Mouse (Mus musculus): ENCODE measurements around the gene Eif4h.
"Not testable (repeated sequence)": the region's sequence is repeated elsewhere in the genome, so short reads cannot be mapped to it uniquely, and the experiment has no call there.

The Eif4h gene

GRCm38 (mm10) chr5:134650926-134651325 lies 11.6 kb upstream of the Eif4h start:
- peak; percentile 50 for DNase-seq (ENCODE audit: low read depth, low spot score)

DNA sequence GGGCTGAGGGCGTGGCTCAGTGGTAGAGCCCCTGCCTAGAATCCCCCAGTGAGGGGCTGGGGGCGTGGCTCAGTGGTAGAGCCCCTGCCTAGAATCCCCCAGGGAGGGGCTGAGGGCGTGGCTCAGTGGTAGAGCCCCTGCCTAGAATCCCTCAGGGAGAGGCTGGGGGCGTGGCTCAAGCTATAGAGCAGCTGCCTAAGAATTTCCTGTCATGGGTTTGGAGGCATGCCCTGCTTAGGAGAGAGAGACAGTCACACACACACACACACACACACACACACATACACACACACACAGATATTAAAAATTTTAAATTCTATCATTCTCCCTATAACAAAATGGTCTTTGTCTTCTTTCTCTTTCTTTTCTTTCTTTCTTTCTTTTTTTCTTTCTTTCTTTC lies 9.7 kb upstream of the Eif4h start:
- DNase-seq (ENCODE audit: low read depth, low spot score), result not testable (repeated sequence)

DNA sequence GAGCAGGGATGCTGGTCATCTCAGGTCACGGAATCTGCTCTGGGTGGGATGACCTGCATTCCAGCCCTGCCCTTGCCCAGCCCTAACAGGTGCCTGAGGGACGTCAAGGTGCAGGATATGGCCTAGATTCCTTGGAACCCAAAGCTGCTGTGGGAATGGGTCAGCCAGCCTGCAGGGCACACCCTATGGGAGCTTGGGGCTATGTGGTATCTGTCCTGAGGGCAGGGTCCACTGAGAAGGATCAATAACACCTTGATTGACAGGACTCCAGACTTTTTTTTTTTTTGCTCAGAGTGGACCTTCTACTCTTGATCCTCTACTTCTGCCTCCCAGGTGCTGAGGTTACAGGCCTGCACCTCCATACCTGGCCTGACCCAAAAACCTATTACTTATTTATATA lies 8.1 kb upstream of the Eif4h start:
- no peak for DNase-seq (ENCODE audit: low read depth, low spot score)

GRCm38 (mm10) chr5:134646461-134646860 lies 7.2 kb upstream of the Eif4h start:
- no peak for DNase-seq (ENCODE audit: low read depth, low spot score)

GRCm38 (mm10) chr5:134644643-134645118 lies 5.4 kb upstream of the Eif4h start:
- DNase-seq (ENCODE audit: low read depth, low spot score), result no peak

DNA sequence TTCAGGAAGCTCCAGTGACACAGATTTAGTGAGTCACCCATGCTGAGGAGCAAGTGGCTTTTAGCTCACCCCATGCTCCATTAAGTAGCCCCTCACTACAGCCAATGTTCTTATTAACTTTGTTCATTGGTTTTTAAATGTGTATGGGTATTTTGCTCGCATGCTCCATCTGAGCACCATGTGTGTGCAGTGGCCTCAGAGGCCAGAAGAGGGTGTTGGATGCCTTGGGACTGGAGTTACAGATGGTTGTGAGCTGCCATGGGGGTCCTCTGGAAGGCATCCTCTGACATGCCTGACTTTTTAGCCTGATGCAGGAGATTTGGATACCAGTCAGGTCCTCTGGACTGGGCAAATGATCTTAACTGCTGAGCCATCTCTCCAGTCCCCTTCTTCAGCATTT lies 4.8 kb upstream of the Eif4h start:
- no peak for DNase-seq (ENCODE audit: low read depth, low spot score)

- no peak for DNase-seq (ENCODE audit: low read depth, low spot score)
Measured at GRCm38 (mm10) chr5:134640371-134640770, 1.1 kb upstream of the Eif4h start.

DNA sequence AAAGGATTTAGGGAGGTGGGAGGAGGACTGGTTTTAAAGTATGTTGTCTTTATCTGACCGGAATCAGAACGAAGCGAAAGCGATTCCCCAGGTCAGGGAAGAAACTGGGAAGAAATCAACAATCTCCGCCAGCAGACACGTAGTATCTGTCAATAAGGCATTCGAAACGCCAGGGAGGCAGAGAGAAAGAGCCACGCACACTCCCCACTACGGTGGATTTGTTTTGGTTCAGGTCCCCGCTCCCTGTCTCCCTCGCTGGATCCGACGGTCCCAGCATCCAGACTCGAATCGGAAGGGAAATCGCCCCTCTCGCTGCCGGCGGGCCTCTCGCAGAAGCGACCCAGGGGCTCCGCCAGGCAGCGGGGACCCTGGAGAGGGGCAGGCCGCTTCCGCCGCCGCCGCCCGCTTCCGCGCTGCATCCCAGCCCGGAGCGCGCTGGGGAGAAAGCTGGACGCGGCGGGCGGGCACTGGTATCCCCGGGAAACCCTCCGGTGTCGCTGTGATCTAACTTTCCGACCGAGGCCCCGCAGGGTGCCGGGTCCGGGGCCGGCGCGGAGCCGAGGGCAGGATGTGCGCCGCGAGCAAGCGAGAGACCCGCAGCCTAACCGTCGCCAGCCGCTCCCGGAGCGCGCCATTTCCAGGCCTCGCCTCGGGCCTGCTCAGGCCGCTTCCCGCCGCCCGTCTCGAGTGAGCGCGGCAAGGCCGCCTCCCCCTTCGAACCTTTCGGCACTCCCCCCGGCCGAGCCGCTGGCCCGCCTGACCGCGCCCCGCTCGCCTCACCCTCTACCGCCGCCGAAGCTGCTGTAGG lies 625 bp downstream of the Eif4h start:
- peak; percentile 16 for DNase-seq (ENCODE audit: low read depth, low spot score)

GRCm38 (mm10) chr5:134637820-134638367 lies 1.4 kb downstream of the Eif4h start:
- DNase-seq (ENCODE audit: low read depth, low spot score), result no peak

DNA sequence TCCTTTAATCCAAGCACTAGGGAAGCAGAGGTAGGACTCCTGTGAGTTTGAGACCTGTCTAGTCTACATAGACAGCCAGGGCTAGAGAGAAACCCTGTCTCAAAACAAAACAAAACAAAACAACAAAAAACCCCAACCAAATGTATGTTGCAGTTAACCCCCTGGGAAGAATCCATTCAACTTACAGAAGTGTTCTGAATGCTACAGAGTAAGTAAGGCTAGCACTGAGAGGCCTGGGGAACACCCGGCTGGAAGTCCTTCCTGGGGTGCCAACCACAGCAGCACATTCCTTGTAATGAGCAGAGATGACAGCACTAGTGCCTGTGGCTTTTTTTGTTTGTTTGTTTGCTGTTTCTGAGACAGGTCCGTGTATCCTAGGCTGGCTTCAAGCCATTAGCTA lies 6.4 kb downstream of the Eif4h start:
- DNase-seq (ENCODE audit: low read depth, low spot score), result no peak

GRCm38 (mm10) chr5:134630835-134631234 lies 8.5 kb downstream of the Eif4h start:
- no peak for DNase-seq (ENCODE audit: low read depth, low spot score)

GRCm38 (mm10) chr5:134629508-134629907 lies 9.8 kb downstream of the Eif4h start:
- DNase-seq (ENCODE audit: low read depth, low spot score), result no peak

GRCm38 (mm10) chr5:134622069-134622468 lies 17.2 kb downstream of the Eif4h start:
- no peak for DNase-seq (ENCODE audit: low read depth, low spot score)

GRCm38 (mm10) chr5:134621099-134621640 lies 18.1 kb downstream of the Eif4h start:
- no peak for DNase-seq (ENCODE audit: low read depth, low spot score)

DNA sequence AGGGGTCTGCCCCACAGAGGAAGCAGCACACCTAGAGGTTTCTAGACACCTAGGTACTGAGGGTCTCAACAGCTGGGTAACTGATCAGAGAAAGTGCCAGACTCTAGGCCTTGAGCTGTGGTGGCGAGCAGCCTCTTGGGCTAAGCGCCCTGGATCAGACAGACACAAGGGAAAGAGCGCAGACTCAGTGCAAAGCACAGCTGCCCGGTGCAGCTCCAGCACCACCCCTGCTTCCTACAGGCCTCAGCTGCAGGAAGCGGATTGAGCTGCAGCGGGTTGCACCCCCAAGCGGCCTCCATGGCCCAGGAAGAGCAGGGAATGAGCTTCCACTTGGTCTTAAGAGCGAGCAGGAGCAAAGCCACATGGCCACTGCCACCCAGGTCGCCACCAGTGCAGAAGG lies 18.8 kb downstream of the Eif4h start:
- no peak for DNase-seq (ENCODE audit: low read depth, low spot score)

- peak; percentile 37 for DNase-seq (ENCODE audit: low read depth, low spot score)
Measured at GRCm38 (mm10) chr5:134617071-134617470, 22.2 kb downstream of the Eif4h start.

GRCm38 (mm10) chr5:134615780-134616179 lies 23.5 kb downstream of the Eif4h start:
- no peak for DNase-seq (ENCODE audit: low read depth, low spot score)

GRCm38 (mm10) chr5:134615380-134615779 lies 23.9 kb downstream of the Eif4h start:
- DNase-seq (ENCODE audit: low read depth, low spot score), result no peak

GRCm38 (mm10) chr5:134614802-134615201 lies 24.5 kb downstream of the Eif4h start, which contains the start of gene Lat2:
Lat2 (minus strand) TSS chr5:134615025.
- no peak for DNase-seq (ENCODE audit: low read depth, low spot score)

DNA sequence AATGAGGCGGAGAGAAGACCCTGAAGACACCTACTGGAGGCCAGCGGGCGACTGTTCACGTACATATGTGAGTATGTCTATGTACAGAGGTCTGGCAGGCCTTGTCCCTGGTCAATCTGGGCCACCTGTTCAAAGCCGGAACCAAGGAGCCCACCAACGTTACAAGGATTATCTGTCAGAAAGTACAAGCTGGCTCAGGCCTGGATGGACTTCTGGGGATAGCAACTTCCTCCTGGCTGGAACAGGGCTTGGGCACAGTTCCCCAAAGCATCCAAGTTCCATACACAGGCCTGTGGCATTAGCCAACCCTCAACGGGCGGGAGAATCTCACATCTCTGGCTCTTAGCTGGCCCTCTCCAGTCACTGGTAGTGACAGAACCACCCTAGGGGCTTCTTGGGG lies 25.0 kb downstream of the Eif4h start:
- DNase-seq (ENCODE audit: low read depth, low spot score), result no peak

GRCm38 (mm10) chr5:134613727-134614126 lies 25.6 kb downstream of the Eif4h start:
- no peak for DNase-seq (ENCODE audit: low read depth, low spot score)

DNA sequence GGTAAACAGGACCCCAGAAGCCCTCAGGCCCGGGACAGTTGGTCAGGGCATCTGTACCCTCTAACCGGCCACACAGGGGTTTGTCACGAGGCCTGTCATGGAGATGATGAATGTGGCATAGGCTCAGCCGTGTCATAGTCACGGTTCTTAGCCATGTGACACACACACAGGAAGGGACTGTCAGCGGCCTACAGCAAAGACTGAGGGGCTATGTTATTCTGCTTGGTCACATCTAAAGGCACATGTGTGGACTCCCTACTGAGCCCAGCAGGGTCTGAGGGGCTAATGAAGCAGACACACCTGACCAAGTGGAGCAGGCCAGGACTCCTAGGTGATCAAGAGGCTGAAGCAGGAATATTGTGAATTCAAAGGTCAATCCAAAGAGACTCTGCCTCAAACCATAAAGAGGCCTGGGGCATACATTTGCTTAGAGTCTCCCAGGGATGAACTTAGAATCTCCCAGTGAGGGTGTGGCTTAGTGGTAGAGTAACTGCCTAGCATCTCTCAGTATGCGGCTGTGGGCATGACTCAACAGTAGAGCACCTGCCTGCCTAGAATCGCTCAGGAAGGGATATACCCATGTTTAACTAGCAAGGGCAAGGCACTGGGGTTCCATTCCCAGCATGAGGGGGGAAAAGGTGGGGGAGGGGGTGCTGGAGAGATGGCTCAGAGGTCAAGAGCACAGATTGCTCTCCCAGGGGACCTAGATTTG lies 27.3 kb downstream of the Eif4h start:
- DNase-seq (ENCODE audit: low read depth, low spot score), result no peak
